Mouse (Mus musculus): ENCODE results near the gene Pdk2.
A peak's percentile ranks its signal among the peaks of the same experiment; 100 is the strongest.

Pdk2 gene

DNA sequence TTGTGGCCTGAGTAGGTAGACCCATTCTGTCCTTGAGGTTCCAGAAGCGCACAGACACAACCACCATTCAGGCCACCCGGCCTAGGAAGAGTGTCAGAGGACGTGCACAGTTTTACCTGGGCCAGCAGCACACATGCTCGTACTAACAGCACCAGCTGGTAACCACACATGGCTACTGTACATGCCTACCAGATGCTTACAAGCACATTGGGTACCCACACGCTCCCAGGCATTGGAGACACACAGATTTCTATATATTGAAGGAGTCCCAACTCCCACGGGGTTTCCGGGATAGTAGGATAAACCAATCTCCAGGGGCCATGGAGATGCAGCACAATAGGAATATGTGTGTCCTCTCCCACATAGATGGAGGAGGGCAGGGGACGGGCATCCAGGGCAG, 38.4 kb downstream of the Pdk2 start:
- no peak for DNase-seq (ENCODE audit: low spot score in 2 of 2)

DNA sequence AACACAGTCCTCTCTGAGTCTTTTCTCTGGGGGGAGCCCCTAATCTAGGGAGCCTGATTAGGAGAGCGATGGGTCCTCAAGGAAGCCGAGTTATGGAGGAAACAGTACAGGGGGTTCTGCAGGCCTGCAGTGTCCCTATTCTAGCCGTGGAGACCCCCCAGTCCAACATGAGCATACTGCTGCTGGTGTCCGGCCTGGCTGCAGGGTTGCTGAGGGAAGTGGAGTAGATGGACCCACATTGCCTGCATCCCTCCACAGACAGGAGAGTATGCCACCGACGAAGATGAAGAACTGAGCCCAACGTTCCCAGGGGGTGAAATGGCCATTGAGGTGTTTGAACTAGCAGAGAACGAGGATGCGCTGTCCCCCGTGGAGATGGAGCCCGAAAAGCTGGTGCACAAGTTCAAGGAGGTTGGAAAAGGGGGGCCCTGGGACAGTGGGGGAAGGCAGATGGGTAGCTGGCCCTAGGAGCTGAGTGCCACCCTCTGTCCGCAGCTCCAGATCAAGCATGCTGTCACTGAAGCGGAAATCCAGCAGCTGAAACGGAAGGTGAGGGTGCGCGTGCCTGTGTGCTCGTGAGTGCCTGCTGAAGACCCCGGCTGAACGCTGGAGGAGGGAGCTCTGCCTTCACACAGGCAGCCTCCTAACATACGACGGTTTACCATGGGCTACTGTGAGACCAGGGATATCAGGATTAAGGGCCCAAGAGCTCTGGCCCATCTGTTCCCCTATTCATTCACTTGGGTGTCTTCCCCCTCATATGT, 39.4 kb downstream of the Pdk2 start:
- no peak for DNase-seq (ENCODE audit: low spot score in 2 of 2)

DNA sequence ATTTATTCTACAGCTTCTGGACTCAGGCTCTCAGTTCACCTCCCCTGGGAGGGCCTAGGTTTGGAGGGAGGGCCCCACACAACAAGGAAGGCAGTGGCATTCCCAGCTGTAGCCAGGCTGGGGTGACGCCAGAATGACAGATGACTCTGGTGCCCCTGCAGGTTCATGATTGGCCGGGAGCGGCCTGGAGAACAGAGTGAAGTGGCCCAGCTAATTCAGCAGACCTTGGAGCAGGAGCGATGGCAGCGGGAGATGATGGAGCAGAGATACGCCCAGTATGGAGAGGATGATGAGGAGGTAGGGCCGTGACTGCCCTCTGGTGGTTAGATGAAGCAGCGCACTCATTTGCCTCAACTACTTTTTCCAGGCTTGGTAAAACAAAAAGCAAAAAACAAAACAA, 40.1 kb downstream of the Pdk2 start:
- peak in 1 of 2 experiments; percentile 70 for DNase-seq (ENCODE audit: low spot score in 2 of 2)

DNA sequence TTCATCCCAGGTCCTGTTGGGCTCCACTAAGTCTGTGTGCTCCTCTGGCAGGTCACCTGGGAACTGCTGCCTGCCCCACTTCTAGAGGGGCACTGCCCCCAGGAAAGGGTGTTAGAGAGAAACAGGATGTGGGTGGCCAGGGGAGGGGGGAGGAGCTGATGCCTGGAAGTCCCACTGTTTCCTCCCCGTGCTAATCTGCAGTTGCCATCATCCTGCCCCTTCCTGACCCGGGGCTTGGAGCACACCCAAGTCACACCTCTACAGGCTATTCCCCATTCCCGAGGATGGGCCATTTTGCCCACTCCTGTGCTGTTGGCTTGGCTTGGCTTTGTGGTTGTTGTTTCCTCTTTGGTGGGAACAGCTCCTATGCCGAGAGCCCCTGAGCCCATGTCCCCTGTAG, 40.6 kb downstream of the Pdk2 start:
- peak in 1 of 2 experiments; percentile 21 for DNase-seq (ENCODE audit: low spot score in 2 of 2)

DNA sequence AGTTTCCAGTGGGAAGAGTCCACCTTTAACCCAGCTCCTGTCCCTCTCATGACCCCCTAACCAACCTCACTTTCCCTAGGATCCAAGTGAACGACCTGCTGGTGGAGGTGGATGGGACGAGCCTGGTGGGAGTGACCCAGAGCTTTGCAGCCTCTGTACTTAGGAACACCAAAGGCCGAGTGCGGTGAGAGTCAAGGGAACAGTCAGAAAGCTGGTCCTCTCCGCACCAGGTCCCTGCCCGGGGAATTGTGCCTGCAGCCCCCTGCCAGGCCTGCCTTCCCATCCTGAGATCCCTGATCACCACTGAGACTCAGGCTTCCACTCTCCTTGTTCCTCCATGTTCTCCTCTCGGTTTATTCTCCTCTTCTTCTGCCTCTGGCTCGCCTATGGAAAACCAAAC, 41.0 kb downstream of the Pdk2 start:
- DNase-seq (ENCODE audit: low spot score in 2 of 2): no peak

DNA sequence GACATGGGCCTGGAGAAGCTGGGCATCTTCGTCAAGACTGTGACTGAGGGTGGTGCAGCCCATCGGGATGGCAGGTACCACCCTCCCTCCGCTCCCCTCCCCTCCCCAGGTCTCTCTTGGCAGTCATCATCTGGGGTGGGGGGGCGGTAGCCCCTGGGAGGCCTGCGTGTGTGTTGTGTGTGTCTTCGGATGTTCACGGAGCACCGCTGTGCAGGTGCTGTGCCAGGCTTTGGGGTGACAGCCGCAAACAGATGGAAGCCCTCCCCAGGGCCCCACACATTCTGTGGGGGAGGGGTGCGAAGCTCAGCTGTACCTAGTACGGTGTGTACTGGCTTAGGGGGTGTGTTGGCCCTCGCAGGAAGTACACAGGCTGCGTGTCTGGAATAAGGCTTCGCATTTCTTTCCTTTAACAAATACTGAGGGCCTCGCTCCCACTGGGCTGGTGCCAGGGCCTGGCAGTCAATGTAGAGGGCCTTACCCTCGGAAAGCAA, 43.1 kb downstream of the Pdk2 start:
- DNase-seq (ENCODE audit: low spot score in 2 of 2): peak in 1 of 2 experiments; percentile 39

DNA sequence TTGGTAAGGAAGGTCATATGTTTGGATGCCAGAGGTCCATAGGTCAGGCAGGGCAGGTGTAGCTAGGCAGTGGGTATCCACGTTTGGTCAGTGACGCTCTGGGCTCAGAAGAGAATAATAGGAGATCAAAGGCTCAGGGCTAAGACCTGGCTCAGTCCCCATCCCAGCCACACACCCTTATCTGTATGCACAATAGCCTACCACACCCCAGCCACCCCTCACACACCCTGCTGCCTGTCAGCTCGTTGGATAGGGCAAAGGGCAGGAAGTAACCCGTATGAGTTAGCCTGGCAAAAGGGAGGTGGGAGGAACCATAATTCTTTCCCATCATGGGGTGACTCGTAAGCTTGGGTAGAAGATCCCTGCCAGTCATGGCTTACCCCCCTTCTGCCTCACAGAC, 43.6 kb downstream of the Pdk2 start:
- no peak for DNase-seq (ENCODE audit: low spot score in 2 of 2)

DNA sequence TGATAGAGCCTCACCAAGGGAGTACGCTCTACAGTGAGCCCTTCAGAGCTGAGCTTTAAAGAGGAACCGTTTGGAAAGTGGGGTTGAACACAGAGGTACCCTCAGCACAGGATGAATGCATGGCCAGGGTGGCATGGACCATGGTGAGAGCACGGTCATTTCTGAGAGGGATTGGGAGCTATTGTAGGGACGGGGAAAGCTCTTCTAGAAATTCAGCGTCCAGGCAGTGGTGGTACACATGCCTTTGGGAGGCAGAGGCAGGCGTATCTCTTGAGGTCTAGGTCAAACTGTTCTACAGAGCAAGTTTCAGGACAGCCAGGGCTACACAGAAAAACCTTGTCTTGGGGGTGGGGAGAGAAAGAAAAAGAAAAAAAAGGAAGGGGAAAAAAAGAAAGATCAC, 44.2 kb downstream of the Pdk2 start:
- DNase-seq (ENCODE audit: low spot score in 2 of 2): no peak

DNA sequence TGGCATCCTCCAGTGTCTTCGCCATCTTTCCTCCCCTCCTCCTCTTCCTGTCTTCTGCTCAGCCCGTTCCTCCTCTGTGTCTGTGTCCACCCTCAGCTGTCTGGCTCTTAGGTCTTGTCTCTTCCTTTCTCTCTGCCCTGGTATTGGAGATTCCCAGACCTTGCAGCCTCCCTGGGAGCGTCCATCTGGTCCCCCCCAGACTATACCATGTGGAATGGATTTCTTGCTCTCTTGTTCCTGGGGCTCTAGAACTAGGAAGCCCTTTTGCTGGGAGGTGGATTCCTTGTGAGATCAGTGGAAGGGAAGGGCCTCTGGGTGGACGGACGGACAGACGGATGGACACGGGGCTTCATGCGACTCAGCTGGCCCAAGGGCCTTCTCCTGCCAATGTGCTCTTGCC, 45.1 kb downstream of the Pdk2 start:
- no peak for DNase-seq (ENCODE audit: low spot score in 2 of 2)

DNA sequence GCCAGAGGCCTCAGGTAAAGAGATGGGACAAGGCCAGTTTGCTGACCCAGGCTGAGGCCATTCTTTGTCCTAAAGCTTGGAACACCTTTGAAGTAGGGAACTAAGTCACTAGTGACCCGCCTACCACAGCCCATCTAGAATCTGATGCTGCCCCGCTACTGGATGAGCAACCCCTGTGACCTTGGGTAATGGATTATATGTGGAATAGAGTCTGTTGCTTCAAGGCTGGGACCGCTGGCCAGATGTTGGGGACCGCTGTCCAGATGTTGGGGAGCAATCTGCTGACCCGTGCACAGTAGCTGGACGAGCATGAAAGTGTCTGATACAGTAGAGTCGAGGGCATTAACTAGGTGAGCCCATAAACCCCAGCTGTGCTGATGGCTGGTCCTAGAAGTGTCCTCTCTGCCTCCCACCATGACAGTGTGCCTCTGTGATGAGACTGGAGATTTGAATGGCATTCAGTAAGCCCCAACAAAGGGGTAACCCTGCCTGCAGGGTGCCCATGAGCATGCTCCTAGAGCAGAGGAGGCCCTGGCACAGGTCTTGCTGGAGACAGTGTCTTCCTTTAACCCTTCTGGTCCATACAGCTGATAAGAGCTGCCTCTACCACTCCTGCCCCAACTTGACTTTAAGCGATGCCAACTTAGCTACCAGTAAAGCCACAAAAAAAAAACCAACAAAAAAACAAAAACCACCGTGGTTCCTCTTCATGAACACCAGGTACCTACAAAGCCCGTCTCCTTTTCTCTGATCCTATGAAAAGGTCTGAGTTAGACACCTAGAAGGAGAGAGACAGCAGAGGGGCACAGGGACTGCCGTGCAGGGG, 46.0 kb downstream of the Pdk2 start:
- DNase-seq (ENCODE audit: low spot score in 2 of 2): no peak

DNA sequence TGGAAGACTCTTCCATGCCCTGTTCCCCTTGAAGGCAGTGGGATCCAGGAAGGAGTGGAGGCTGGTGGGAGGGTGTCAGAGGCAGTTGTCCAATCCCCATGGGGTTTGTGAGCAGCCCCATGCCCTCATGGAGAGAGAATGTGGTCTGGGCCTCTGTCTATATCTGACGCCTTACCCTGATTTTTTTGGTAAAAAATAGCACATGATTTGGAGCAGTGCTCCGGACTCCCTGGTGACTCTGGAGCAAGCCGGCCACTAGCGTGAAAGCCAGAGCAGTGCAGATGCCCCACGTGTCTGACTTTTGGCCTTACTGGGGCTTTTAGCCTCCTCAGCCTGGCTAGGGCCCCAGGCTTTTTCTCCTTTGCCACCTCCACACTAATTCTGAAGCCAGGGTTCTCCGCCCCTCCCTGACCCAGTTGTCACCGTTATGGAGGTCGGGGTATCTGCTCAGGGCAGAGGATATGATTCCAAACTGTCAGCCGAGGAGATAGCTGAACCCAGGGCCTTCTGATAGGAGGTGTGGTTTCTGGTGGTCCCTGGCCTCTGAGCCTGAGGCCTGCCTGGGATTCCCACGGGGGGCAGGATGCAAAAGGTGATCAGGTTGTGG, 46.8 kb downstream of the Pdk2 start:
- no peak for DNase-seq (ENCODE audit: low spot score in 2 of 2)

DNA sequence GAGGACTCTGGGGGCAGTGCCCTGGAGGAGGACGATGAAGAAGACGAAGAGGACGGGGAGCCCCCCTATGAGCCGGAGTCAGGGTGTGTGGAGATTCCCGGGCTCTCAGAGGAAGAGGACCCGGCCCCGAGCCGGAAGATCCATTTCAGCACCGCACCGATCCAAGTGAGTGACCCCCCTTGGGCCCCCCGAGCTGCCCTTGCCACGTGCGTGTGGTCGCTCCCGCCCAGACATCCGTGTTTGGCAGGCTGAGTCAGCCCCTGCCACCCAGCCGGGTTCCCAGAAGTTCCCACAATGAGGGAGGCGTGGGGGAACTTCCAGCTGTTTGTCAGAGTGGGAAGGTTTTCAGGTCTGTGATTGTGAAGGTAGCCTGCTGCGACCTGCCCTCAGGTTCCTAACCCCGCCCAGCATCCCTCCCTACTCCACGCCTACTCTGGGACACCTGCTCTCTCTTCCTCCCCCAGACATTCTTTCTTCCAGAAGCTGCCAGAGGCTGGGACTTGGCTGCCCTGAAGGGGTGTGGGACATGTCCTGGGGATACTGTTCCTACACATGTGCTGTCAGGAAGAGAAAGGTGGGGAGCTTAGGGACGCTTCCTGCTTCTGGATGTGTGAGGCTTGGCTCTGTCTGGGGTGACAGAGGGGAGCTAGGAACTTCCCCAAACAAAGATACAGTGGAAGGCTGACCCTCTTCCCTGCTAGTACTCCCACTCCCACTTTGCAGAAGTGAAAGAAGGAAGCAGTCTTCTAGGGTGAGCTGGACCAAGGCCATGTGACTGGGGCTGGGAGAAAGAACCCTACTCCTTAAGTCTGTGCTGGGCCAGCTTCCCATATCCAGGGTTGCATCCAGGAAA, 48.2 kb downstream of the Pdk2 start:
- DNase-seq (ENCODE audit: low spot score in 2 of 2): peak in 1 of 2 experiments; percentile 47

DNA sequence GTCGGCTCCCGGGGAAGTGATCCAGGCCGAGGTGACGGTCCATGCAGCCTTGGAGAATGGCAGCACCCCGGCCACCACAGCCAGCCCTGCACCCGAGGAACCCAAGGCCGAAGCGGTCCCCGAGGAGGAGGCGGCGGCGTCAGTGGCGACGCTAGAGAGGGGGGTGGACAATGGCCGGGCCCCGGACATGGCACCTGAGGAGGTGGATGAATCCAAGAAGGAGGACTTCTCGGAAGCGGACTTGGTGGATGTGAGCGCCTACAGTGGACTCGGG, 48.7 kb downstream of the Pdk2 start:
- peak in 1 of 2 experiments; percentile 33 for DNase-seq (ENCODE audit: low spot score in 2 of 2)

DNA sequence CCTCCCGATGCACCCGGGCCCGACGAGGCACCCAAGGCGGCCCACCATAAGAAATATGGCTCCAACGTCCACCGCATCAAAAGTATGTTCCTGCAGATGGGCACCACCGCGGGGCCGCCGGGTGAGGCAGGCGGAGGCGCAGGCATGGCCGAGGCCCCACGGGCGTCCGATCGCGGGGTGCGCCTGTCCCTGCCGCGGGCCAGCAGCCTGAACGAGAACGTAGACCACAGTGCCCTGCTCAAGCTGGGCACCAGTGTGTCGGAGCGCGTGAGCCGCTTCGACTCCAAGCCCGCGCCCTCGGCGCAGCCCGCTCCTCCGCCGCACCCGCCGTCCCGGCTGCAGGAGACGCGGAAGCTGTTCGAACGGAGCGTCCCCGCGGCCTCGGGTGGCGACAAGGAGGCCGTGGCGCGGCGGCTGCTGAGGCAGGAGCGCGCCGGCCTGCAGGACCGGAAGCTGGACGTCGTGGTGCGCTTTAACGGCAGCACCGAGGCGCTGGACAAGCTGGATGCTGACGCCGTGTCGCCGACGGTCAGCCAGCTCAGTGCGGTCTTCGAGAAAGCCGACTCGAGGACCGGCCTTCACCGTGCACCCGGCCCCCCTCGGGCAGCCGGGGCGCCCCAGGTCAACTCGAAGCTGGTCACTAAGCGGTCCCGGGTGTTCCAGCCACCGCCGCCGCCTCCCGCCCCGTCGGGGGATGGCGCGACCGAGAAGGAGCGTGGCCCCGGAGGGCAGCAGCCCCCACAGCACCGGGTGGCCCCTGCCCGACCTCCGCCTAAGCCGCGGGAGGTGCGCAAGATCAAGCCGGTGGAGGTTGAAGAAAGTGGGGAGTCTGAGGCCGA, 49.3 kb downstream of the Pdk2 start:
- peak in 1 of 2 experiments; percentile 52 for DNase-seq (ENCODE audit: low spot score in 2 of 2)

DNA sequence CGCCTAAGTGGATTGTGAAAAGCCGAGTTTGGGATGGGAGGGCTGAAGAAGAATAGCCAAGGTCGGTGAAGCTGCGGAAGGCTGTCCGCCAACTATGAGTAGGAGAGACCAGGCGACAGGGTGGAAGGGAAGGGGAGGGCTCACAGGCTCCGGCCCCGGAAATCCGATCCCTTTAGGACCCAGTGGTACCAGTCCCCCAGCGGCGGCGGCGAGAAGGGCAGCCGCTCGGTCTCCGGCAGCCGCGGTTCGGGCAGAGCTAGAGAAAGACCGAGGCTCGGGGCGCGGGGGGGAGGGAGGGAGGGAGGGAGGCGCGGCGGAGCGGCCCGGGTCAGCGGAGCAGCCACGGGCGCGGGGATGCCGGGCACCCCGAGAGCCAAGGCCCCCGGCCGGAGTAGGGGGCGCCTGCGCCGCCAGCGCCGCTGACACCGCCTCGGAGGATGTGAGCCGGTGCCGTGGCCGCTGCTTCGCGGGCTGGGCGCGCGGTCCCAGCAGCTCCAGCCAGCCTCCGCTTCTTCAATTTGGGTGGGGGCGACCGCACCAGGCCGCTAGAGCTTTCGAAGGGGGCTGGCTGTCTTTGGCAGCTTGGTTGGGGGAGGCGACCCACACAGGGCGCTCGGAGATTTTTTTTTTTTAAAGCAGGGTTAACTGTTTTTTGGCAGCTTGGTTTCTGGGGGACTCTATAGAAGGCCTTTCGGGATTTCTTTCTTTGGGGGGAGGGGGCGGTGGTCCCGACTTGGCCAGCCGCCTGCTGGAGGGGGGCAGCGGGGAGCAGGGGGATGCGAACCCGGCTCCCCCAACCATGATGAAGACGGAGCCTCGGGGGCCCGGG, 50.2 kb downstream of the Pdk2 start, which contains the start of gene Ppp1r9b:
Gene Ppp1r9b (plus strand): TSS at position 287 of the 829 bp plus-strand sequence.
- peak; percentile 85 to 90 for DNase-seq (ENCODE audit: low spot score in 2 of 2)

DNA sequence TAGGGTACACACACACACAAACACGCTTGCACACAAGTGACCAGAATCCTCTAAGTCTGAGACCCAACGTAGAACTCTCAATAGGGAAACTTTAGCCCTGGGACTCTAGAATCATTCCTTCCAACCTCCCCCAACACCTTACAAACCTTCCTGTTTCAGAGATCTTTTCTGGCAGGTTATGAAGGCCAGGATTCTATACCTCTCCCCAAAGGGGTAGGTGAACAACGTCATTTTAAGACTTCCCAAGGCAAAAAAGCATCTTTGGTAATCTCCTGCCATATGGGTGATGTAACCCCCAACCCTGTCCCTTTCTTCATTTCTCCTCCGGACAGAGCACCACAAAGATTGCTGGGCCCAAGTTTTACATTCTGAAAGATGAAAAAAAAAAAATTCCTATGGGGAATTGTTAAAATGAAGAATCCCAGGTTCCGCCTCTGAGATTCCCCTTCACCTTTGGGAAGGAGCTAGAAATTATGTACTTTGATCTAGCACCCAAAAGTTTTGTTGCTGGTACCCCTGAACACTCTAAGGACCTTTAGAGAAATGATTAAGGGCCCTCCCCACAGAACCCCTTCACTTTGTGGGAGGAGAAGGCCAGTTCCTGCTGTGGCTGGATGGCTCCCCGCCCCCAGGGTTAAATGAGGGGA, 50.9 kb downstream of the Pdk2 start:
- no peak for DNase-seq (ENCODE audit: low spot score in 2 of 2)

DNA sequence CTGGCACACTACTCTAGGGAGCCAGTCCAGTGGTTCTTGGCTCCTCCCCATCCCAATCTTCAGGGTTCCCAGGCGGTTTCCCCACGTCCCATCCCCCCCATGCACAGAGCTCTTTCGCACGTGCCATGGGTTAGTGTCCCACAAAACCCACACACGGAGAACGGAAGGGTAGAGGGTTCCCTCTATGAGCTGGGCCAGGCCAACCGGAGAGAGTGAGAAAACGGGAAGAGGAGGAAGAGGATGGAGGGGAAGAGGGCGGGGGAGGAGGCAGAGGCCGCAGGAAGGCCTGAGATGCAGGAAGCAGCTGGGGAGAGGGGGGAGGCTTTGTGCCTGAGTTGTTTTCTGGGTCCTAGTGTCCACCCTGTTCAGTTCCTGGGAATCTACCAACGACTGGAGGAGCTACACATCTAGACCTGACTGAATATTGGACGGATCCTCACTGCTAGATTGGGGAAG, 51.6 kb downstream of the Pdk2 start:
- DNase-seq (ENCODE audit: low spot score in 2 of 2): peak; percentile 74

DNA sequence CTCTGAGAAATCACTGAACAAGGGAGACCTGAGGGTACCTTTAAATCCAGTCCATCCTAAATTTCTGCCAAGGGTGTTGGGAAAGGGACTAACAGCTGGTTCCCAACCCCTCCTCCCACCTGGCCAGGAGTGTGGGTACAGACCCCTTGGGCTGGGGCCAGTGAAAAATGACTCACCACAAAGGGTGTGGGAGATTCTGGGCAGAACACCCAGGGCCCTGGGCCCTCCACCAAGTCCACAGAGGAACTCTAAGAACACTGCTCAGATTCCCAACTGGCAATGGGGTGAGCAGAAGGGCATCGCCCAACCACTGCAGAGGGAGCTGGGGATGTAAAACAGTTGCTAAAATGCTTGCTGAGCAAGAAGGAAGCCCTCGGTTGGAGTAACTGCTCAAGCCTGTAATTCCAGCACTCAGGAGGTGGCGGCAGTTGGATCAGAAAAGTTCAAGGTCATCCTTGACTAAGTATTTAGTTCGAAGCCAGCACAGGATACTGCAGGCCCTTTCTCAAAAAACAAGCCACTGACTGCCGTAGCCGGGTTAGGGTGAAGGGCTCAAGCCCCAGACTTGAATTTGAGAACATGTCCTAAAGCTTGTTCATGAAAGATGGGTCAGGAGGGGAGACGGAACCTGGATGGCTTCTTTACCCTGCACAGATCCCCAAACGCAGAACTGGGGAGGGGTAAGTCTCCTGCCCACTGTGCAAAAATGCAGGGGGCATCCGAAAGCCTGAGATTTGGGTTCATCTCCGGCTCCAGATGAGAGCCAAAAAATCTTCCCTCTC, 52.2 kb downstream of the Pdk2 start:
- DNase-seq (ENCODE audit: low spot score in 2 of 2): peak in 1 of 2 experiments; percentile 32

All from frontal cortex, postnatal 10 days (tissue).